ENCODE assay signal across 8 mouse cellular contexts in genomic region chr13:8744565-8744964, GRCm38 (mm10).
DNase-seq lines count a peak whose midpoint lies in the region; ATAC-seq and TF ChIP-seq lines count a peak whose summit lies in the region.
"Had no signal": no experiment of that assay in that cellular context is flagged by ENCODE, and none has a peak within 500 bp of the region (broad histone marks: within the 10 kb centered on the region; RNA-seq: fewer than 3 reads in every experiment).

No protein-coding gene starts in this region.

- TF ChIP-seq EP300 in CH12.LX (IDR thresholded peaks at IDR 0.05; ENCODE audit: low read length) = 0 out of 2 replicates have a peak, but pooled peaks have one; percentile 35

- peak; percentile 70 for TF ChIP-seq CTCF in intestine, postnatal 0 days (IDR thresholded peaks at IDR 0.05; ENCODE audit: low read depth)
- peak; percentile 59 to 86; a peak in 3 of 4 replicates for TF ChIP-seq CTCF in CH12.LX (conservative IDR thresholded peaks at IDR 0.05 in 1 of 2, IDR thresholded peaks at IDR 0.05 in 1 of 2; ENCODE audit: low read depth in 2 of 2, low read length in 2 of 2)

- H3K27ac ChIP-seq in intestine, postnatal 0 days (ENCODE audit: low read depth, low read length) = no peak overlapping the region
- H3K27ac ChIP-seq in intestine, embryonic 15.5 days = no peak overlapping the region
- H3K27ac ChIP-seq in CH12.LX (ENCODE audit: insufficient read depth, low read depth) = no peak overlapping the region
- H3K27ac ChIP-seq: liver, embryonic 15.5 days had no signal

- H3K9ac ChIP-seq in intestine, postnatal 0 days (ENCODE audit: low read depth, low read length) = no peak overlapping the region
- H3K9ac ChIP-seq in intestine, embryonic 15.5 days = no peak overlapping the region
- no peak overlapping the region for H3K9ac ChIP-seq in CH12.LX (ENCODE audit: insufficient read depth, low read depth)
- H3K9ac ChIP-seq: liver, embryonic 15.5 days had no signal

- no peaks in the 10 kb centered on the region for H3K36me3 ChIP-seq in intestine, postnatal 0 days (ENCODE audit: control insufficient read depth, insufficient read depth)
- H3K36me3 ChIP-seq in intestine, embryonic 15.5 days = no peaks in the 10 kb centered on the region
- no peaks in the 10 kb centered on the region for H3K36me3 ChIP-seq in CH12.LX (replicated peaks in 1 of 2; ENCODE audit: control insufficient read depth in 1 of 2, insufficient read depth in 1 of 2, low read length in 1 of 2)
- H3K36me3 ChIP-seq: liver, embryonic 15.5 days had no signal

- TF ChIP-seq POLR2A in CH12.LX (IDR thresholded peaks at IDR 0.05; ENCODE audit: low read depth, low read length) = no peak

- no peaks in the 10 kb centered on the region for H3K79me2 ChIP-seq in CH12.LX (replicated peaks; ENCODE audit: control insufficient read depth, extremely low read depth, insufficient read depth, poor library complexity, severe bottlenecking)

- H3K27me3 ChIP-seq in intestine, postnatal 0 days (replicated peaks; ENCODE audit: control insufficient read depth, insufficient read depth, low read length) = no peaks in the 10 kb centered on the region
- no peaks in the 10 kb centered on the region for H3K27me3 ChIP-seq in intestine, embryonic 15.5 days (replicated peaks)
- H3K27me3 ChIP-seq in CH12.LX (replicated peaks) = no peaks in the 10 kb centered on the region
- H3K27me3 ChIP-seq: liver, embryonic 15.5 days had no signal

- H3K4me2 ChIP-seq in intestine, postnatal 0 days (replicated peaks; ENCODE audit: low read depth) = no peak overlapping the region
- no peak overlapping the region for H3K4me2 ChIP-seq in intestine, embryonic 15.5 days (replicated peaks)
- H3K4me2 ChIP-seq in CH12.LX (ENCODE audit: insufficient read depth, low read depth, poor library complexity, severe bottlenecking) = peak overlapping the region; percentile 83; the same call in 1 of the 2 replicates
- H3K4me2 ChIP-seq: liver, embryonic 15.5 days had no signal

- in situ Hi-C loops in CH12.LX (cut with MboI; ENCODE audit: low pct_ligation_motif_present, low pct_unique_long_range_greater_than_20kb, low sequenced_read_pairs) = no loop called here

- H3K4me1 ChIP-seq in intestine, postnatal 0 days (replicated peaks; ENCODE audit: control insufficient read depth, insufficient read depth, low read length) = no peaks in the 10 kb centered on the region
- H3K4me1 ChIP-seq in intestine, embryonic 15.5 days (replicated peaks) = no peaks in the 10 kb centered on the region
- peaks cover 2 to 5% of the 10 kb centered on the region in 2 experiments; a peak in 3 of 4 replicates for H3K4me1 ChIP-seq in CH12.LX (ENCODE audit: control insufficient read depth in 1 of 2, insufficient read depth in 2 of 2)
- H3K4me1 ChIP-seq: liver, embryonic 15.5 days had no signal

- H3K9me3 ChIP-seq in intestine, postnatal 0 days (ENCODE audit: control insufficient read depth) = no peaks in the 10 kb centered on the region
- H3K9me3 ChIP-seq in intestine, embryonic 15.5 days = no peaks in the 10 kb centered on the region
- H3K9me3 ChIP-seq in CH12.LX (replicated peaks; ENCODE audit: low read length) = no peaks in the 10 kb centered on the region
- H3K9me3 ChIP-seq: liver, embryonic 15.5 days had no signal

- no peak for ATAC-seq in intestine, postnatal 0 days
- ATAC-seq in intestine, embryonic 15.5 days = no peak
- ATAC-seq in megakaryocyte-erythroid progenitor cell, adult 5-6 weeks (replicated peaks; ENCODE audit: low FRiP score, low TSS enrichment, poor library complexity, severe bottlenecking) = peak; percentile 73
- no peak for ATAC-seq in erythroblast, adult 5-6 weeks (replicated peaks; ENCODE audit: low FRiP score, poor library complexity, severe bottlenecking)

- DNase-seq in CH12.LX (ENCODE audit: extremely low read depth) (peak; percentile 79), NIH3T3 (ENCODE audit: low read depth) (peak; percentile 40)
- DNase-seq in embryo, embryonic 11.5 days (ENCODE audit: low read depth, low spot score) = peak; percentile 3

- H3K4me3 ChIP-seq in intestine, postnatal 0 days (ENCODE audit: low read depth, low read length) = no peak overlapping the region
- no peak overlapping the region for H3K4me3 ChIP-seq in intestine, embryonic 15.5 days (replicated peaks)
- H3K4me3 ChIP-seq in CH12.LX (replicated peaks in 1 of 3; ENCODE audit: low read depth in 2 of 3, low read length in 2 of 3, poor library complexity in 1 of 3) = no peak overlapping the region
- H3K4me3 ChIP-seq: liver, embryonic 15.5 days had no signal

- dilution Hi-C loops in CH12.LX (cut with MboI; ENCODE audit: extremely low pct_ligation_motif_present, extremely low pct_unique_long_range_greater_than_20kb, low sequenced_read_pairs) = no loop called here

- TF ChIP-seq RAD21 in CH12.LX (IDR thresholded peaks at IDR 0.05; ENCODE audit: low read depth, low read length) = peak; percentile 63

- WGBS in intestine, postnatal 0 days = 51% methylated on average over 3 of the region's 3 CpGs
- 61% methylated on average over 3 of the region's 3 CpGs for WGBS in intestine, embryonic 15.5 days

TF ChIP-seq in CH12.LX, 34 proteins besides CTCF, POLR2A, EP300 and RAD21:
- TF ChIP-seq ELF1 (IDR thresholded peaks at IDR 0.05; ENCODE audit: low read depth, low read length) = peak; percentile 83
- peak; percentile 57 for TF ChIP-seq JUND (conservative IDR thresholded peaks at IDR 0.05; ENCODE audit: low read depth, low read length)
- TF ChIP-seq NELFE (IDR thresholded peaks at IDR 0.05; ENCODE audit: low read depth, low read length) = no peak; the same call in 1 of the 2 replicates
- peak; percentile 35; the same call in 1 of the 2 replicates for TF ChIP-seq HCFC1 (IDR thresholded peaks at IDR 0.05; ENCODE audit: low read depth, low read length)
- TF ChIP-seq SMC3 (IDR thresholded peaks at IDR 0.05; ENCODE audit: low read depth, low read length) = peak; percentile 44; the same call in 1 of the 2 replicates
- TF ChIP-seq MAX (IDR thresholded peaks at IDR 0.05; ENCODE audit: low read length) = peak; percentile 36; the same call in 1 of the 2 replicates
- TF ChIP-seq IRF4 (IDR thresholded peaks at IDR 0.05; ENCODE audit: low read depth, low read length) = peak; percentile 41; the same call in 1 of the 2 replicates
- TF ChIP-seq MEF2A (IDR thresholded peaks at IDR 0.05; ENCODE audit: borderline replicate concordance, low read depth, low read length) = 0 out of 2 replicates have a peak, but pooled peaks have one; percentile 22
- TF ChIP-seq TBP (conservative IDR thresholded peaks at IDR 0.05; ENCODE audit: low read depth, low read length) = no peak
- peak; percentile 33; the same call in 1 of the 2 replicates for TF ChIP-seq SIN3A (IDR thresholded peaks at IDR 0.05; ENCODE audit: low read length)
TF ChIP-seq in CH12.LX: peak in this region for 8.

Comparison
In these comparisons a context has a peak if more than half of its experiments do, and no peak if none do; other contexts are left out.
1. DNase-seq: peak in every context shown above with its lines; median percentile 79 in CH12.LX; 40 in NIH3T3; 3 in embryo, embryonic 11.5 days.